Mouse (Mus musculus): ENCODE data around the gene Gm5458. TPM values are rescaled to one million over a fixed set of nuclear protein-coding genes. Genes with fewer than 3 reads are reported as not detected.
"Not testable (repeated sequence)": the region's sequence is repeated elsewhere in the genome, so short reads cannot be mapped to it uniquely, and the experiment has no call there.

The Gm5458 gene
- not detected for polyA plus RNA-seq (2012; fragmentation: generic; extraction: Trizol)

DNA sequence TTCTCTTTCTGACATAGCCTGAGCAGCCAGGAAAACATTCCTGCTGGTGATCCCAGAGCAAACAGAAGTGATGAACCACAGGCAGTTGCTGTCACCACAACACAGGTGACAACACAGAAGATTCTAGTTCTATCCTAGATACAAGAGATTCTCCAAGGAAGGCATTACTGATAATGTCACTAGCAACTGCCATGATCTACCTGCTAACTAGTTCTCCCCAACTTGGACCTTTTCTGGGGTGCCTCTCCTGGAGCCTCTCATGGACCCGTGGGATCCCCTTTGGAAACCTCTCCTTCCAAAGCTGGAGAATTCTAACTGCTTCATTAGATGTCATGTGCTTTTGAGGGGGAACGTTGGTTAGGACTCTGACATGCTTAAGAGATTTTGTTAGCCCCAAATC is at the start of gene Gm5458:
Gm5458 (minus strand) TSS at position 101 of the 400 bp plus-strand sequence.
- H3K4me3 ChIP-seq; H3K79me2 ChIP-seq (ENCODE audit: control insufficient read depth, insufficient read depth); H3K27me3 ChIP-seq (ENCODE audit: control insufficient read depth, insufficient read depth, insufficient read length); H3ac ChIP-seq (ENCODE audit: control insufficient read depth, insufficient read length); H3K36me3 ChIP-seq (ENCODE audit: control insufficient read depth, insufficient read depth); H3K4me2 ChIP-seq (ENCODE audit: low read depth): not testable (repeated sequence)

DNA sequence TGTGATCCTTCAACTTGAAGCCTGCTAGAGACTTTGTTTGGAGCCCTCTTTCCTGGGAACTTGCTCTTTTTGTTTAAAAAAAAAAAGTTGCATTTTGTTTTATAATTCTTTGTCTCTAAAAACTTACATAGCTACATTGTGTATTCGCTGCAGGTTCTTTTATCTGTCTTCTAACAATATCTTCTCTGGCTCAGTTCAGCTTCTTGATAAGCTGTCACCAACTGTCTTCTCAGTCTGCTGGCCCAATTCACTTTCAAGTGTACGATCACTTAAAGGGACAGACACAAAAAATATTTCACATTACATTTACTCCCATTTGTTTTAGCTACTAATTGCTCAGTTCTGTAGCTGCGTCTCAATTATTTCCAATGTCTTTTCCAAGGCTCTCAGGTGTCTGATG is 43.9 kb upstream of the Gm5458 start:
- TF ChIP-seq POLR2AphosphoS2 (IDR thresholded peaks at IDR 0.05; ENCODE audit: insufficient read length, low read depth): no peak
- TF ChIP-seq MAX (IDR thresholded peaks at IDR 0.05; ENCODE audit: low read depth): no peak
- TF ChIP-seq SRF (IDR thresholded peaks at IDR 0.05; ENCODE audit: control insufficient read depth, insufficient read length, low read depth): no peak
- TF ChIP-seq TCF12 (IDR thresholded peaks at IDR 0.05; ENCODE audit: insufficient read depth, poor library complexity, severe bottlenecking): no peak
- no peak for TF ChIP-seq MYOD1 (IDR thresholded peaks at IDR 0.05; ENCODE audit: control insufficient read depth in 1 of 3, insufficient read length in 2 of 3, low read depth in 2 of 3)
- TF ChIP-seq REST (IDR thresholded peaks at IDR 0.05; ENCODE audit: insufficient read depth, insufficient read length): no peak
- no peak for TF ChIP-seq E2F4 (IDR thresholded peaks at IDR 0.05; ENCODE audit: insufficient read depth)
- TF ChIP-seq TCF3 (IDR thresholded peaks at IDR 0.05; ENCODE audit: insufficient read length, low read depth): no peak
- TF ChIP-seq USF1 (IDR thresholded peaks at IDR 0.05; ENCODE audit: low read depth): no peak
- no peak for TF ChIP-seq POLR2A (IDR thresholded peaks at IDR 0.05; ENCODE audit: insufficient read length, low read depth)
- TF ChIP-seq CEBPB (IDR thresholded peaks at IDR 0.05; ENCODE audit: insufficient read depth, poor library complexity, severe bottlenecking): no peak
- no peak for TF ChIP-seq MYOG (IDR thresholded peaks at IDR 0.05; ENCODE audit: control insufficient read depth in 1 of 3, insufficient read depth in 1 of 3, insufficient read length in 2 of 3, low read depth in 2 of 3)
- Histone ChIP-seq H3K4me3 (no peak overlapping the region), H3K36me3 (ENCODE audit: control insufficient read depth, insufficient read depth) (no peaks in the 10 kb centered on the region), H3ac (ENCODE audit: control insufficient read depth, insufficient read length) (no peak overlapping the region), H3K79me2 (ENCODE audit: control insufficient read depth, insufficient read depth) (no peaks in the 10 kb centered on the region), H3K27me3 (ENCODE audit: control insufficient read depth, insufficient read depth, insufficient read length) (no peaks in the 10 kb centered on the region), H3K4me2 (ENCODE audit: low read depth) (no peak overlapping the region)

DNA sequence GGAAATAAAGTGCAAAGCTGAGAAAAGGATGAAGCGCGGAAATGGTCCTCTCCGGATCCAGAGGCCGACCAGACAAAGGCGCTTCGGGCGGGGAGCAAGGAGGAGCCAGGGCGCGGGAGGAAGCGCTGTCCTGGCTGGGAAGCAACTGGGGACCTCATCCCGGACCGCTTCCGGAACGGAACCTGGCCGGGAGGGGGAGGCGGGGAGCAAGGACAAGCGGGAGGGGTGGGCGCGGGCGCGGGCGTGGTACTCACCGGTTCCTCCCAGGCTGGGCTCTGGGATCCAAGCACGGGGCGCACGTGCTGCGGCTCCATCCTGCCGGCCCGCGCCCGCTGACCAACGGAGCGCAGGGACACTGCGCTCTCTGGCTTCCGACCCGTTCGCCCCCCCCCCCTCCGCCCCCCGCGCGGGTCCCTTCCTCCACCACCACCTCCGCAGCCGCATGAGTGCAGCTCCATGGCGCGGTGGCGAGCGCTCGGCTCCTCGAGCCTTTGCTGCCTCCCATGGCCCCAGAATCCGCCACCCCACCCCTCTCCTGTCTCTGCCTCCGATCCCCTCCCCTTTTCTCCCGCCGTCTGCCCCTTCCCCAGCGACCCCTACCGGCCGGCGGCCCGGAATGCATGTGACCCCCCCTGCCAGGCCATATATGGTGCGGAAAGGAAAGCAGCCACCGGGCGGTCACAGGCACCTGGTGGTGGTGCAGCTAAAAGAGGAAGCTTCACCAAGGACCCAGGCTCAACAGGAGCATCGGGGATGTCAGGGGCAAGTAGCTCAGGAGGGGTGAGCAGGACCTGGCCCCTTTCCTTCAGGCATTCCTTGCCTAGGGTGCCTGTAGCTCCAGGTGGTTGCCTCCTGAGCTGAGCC is 17.3 kb downstream of the Gm5458 start, which contains the start of gene Gm2237:
Gm2237 (minus strand) TSS at position 332 of the 864 bp plus-strand sequence.
- Histone ChIP-seq H3K4me3 (peak within 1 kb of the TSS; percentile 14), H3K4me2 (ENCODE audit: low read depth) (peak within 1 kb of the TSS; percentile 45)
- not testable (repeated sequence) for H3ac ChIP-seq (ENCODE audit: control insufficient read depth, insufficient read length); H3K36me3 ChIP-seq (ENCODE audit: control insufficient read depth, insufficient read depth); H3K79me2 ChIP-seq (ENCODE audit: control insufficient read depth, insufficient read depth); H3K27me3 ChIP-seq (ENCODE audit: control insufficient read depth, insufficient read depth, insufficient read length)

DNA sequence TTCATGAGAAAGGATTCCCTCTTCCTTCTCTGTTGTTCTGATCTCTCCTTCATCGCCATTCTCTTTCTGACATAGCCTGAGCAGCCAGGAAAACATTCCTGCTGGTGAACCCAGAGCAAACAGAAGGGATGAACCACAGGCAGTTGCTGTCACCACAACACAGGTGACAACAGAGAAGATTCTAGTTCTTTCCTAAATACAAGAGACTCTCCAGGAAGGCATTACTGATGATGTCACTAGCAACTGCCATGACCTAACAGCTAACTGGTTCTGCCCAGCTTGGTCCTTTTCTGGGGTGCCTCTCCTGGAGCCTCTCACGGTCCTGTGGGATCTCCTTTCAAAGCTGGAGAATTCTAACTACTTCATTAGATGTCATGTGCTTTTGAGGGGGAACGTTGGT is 52.5 kb downstream of the Gm5458 start, which contains the start of gene Gm2244:
Gm2244 (minus strand) TSS at position 101 of the 400 bp plus-strand sequence.
- not testable (repeated sequence) for H3ac ChIP-seq (ENCODE audit: control insufficient read depth, insufficient read length); H3K79me2 ChIP-seq (ENCODE audit: control insufficient read depth, insufficient read depth); H3K27me3 ChIP-seq (ENCODE audit: control insufficient read depth, insufficient read depth, insufficient read length); H3K36me3 ChIP-seq (ENCODE audit: control insufficient read depth, insufficient read depth); H3K4me3 ChIP-seq; H3K4me2 ChIP-seq (ENCODE audit: low read depth)

Other genes with a start within 250 kb of the Gm5458 start
- not detected for gene Gm21738, start 183.7 kb downstream of the Gm5458 start, polyA plus RNA-seq (2012; fragmentation: generic; extraction: Trizol)
- gene Gm2244, start 52.6 kb downstream of the Gm5458 start, polyA plus RNA-seq (2012; fragmentation: generic; extraction: Trizol): not detected
- 0.47 TPM for gene Gm2237, start 17.4 kb downstream of the Gm5458 start, polyA plus RNA-seq (2012; fragmentation: generic; extraction: Trizol)
- gene Nid2, start 148.7 kb upstream of the Gm5458 start, polyA plus RNA-seq (2012; fragmentation: generic; extraction: Trizol): 52.6 TPM
- 161 TPM for gene Rtraf, start 221.2 kb upstream of the Gm5458 start, polyA plus RNA-seq (2012; fragmentation: generic; extraction: Trizol)